Mouse (Mus musculus): ENCODE results near the gene Tinf2. TPM values are rescaled to one million over a fixed set of nuclear protein-coding genes. Genes with fewer than 3 reads are reported as not detected.

The Tinf2 gene
- polyA plus RNA-seq, 1 experiment from 2014 or later, result 36.3 TPM

DNA sequence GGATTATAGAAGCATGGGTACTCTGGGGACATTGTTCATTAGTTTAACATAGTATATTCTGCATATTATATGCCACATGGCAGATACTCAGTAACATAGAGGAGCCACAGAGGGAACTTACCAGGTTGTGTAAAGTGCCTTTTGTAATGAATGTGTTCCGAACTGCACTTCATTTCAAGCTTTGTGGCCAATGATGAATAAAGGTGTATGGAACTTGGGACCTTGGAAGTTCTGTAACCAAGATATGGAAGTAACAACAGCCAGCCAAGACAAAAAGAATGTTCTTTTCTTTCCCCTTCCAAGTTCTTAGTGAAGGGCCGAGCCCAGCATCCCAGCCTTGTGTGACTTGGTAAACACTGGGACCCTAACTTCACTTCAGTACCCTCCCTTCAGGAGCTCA lies 31.7 kb downstream of the Tinf2 start, which contains the start of gene Tssk4:
Gene Tssk4 (plus strand): TSS at position 301 of the 400 bp plus-strand sequence.
- H3K27ac ChIP-seq (ENCODE audit: low read length), result no peak within 1 kb of the TSS
- H3K36me3 ChIP-seq (ENCODE audit: control insufficient read depth, insufficient read depth, low read length), result peaks cover 6% of the 10 kb centered on the region; the same call in 1 of the 2 replicates
- H3K9ac ChIP-seq (ENCODE audit: low read length), result no peak within 1 kb of the TSS
- no peaks in the 10 kb centered on the region for H3K9me3 ChIP-seq (replicated peaks; ENCODE audit: control insufficient read depth, low read length)
- no peak within 1 kb of the TSS for H3K4me3 ChIP-seq (replicated peaks; ENCODE audit: low read length)
- H3K4me2 ChIP-seq (ENCODE audit: low read depth, low read length), result no peak within 1 kb of the TSS
- peaks cover 2% of the 10 kb centered on the region for H3K4me1 ChIP-seq (ENCODE audit: control insufficient read depth, insufficient read depth, low read length)
- no peaks in the 10 kb centered on the region for H3K27me3 ChIP-seq (ENCODE audit: control insufficient read depth, insufficient read depth, low read length)
- ATAC-seq (ENCODE audit: insufficient read depth, low FRiP score), result no peak
- 94% methylated on average over 2 of the region's 2 CpGs for WGBS

- Histone ChIP-seq H3K36me3 (ENCODE audit: control insufficient read depth, insufficient read depth, low read length) (peaks cover 20% of the 10 kb centered on the region), H3K27ac (ENCODE audit: low read length) (peak overlapping the region; percentile 97), H3K9ac (ENCODE audit: low read length) (peak overlapping the region; percentile 99), H3K9me3 (replicated peaks; ENCODE audit: control insufficient read depth, low read length) (no peaks in the 10 kb centered on the region), H3K4me2 (ENCODE audit: low read depth, low read length) (peak overlapping the region; percentile 96), H3K4me3 (replicated peaks; ENCODE audit: low read length) (peak overlapping the region; percentile 99), H3K4me1 (ENCODE audit: control insufficient read depth, insufficient read depth, low read length) (peaks cover 16% of the 10 kb centered on the region), H3K27me3 (ENCODE audit: control insufficient read depth, insufficient read depth, low read length) (no peaks in the 10 kb centered on the region)
- WGBS, result 17% methylated on average over 17 of the region's 17 CpGs
- ATAC-seq (ENCODE audit: insufficient read depth, low FRiP score), result no peak
These were observed 37.2 kb downstream of the Tinf2 start for GRCm38 (mm10) chr14:55644261-55644888.

DNA sequence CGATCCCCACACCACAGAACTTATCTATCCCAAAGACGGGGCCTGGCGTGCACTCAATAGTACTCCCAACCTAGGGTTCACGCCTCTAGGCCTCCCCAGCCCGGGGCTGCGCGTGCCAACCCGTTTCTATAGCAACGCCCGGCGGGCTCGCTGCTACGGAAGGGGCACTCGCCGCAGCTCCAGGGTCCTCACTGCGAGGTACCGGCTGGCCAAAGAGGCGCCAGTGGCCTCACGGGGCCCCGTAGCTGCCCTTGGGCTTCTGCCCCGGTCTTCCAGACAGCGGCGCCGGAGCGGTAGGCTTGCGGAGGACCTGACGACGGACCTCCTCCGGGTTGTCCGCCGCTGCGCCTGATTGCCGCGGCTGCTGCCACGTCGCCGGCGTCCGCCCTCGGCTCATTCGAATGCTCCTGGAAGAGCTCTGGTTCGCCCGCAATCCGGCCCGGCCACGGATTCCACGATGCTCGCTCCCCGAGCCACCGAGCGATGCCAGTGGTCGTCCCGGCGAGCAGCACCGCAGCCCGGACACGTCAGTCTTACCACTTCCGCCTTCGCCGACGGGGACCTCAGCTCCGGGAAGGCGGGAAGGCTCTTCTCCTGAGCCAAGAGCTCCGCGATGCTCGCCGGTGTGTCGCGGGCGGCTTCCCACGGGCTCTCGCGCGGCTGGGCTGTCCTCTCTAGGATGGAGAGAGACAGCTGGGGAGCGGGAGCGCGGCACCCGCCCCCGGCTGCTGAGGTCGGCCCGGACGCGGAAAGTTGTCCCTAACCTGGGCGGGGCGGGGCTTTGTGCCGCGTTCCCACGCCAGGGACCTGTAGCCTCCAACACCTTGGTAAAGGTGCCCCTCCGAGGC lies 38.3 kb downstream of the Tinf2 start, which contains the start of gene Tm9sf1:
Gene Tm9sf1 (minus strand): TSS at position 747 of the 848 bp plus-strand sequence.
- H3K9me3 ChIP-seq (replicated peaks; ENCODE audit: control insufficient read depth, low read length), result no peaks in the 10 kb centered on the region
- peak within 1 kb of the TSS; percentile 96 for H3K4me2 ChIP-seq (ENCODE audit: low read depth, low read length)
- under 1% methylated on average over 89 of the region's 89 CpGs for WGBS
- H3K4me1 ChIP-seq (ENCODE audit: control insufficient read depth, insufficient read depth, low read length), result peaks cover 16% of the 10 kb centered on the region
- H3K27me3 ChIP-seq (ENCODE audit: control insufficient read depth, insufficient read depth, low read length), result no peaks in the 10 kb centered on the region
- H3K27ac ChIP-seq (ENCODE audit: low read length), result peak within 1 kb of the TSS; percentile 97
- H3K4me3 ChIP-seq (replicated peaks; ENCODE audit: low read length), result peak within 1 kb of the TSS; percentile 99
- ATAC-seq (ENCODE audit: insufficient read depth, low FRiP score), result peak; percentile 91
- H3K36me3 ChIP-seq (ENCODE audit: control insufficient read depth, insufficient read depth, low read length), result peaks cover 20% of the 10 kb centered on the region
- H3K9ac ChIP-seq (ENCODE audit: low read length), result peak within 1 kb of the TSS; percentile 99

DNA sequence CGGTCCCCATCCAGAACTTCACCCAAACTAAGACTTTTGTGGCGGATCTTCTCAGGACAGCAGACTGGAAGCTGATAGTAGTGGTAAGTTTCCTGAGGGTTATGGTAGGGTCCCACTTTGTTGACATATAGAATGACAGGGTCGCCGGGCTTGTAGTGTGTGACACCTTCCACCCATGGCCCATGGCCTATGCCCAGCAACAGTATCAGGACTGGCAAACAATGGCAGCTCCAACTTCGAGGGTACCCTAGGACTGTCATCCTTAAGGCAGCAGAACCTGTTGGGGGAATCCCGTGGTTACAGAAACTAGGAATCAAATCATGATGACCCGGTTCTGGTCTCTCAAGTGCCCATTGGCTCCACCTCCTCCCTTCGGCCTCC lies 39.0 kb downstream of the Tinf2 start:
- Histone ChIP-seq H3K36me3 (ENCODE audit: control insufficient read depth, insufficient read depth, low read length) (peaks cover 23% of the 10 kb centered on the region), H3K4me1 (ENCODE audit: control insufficient read depth, insufficient read depth, low read length) (peaks cover 16% of the 10 kb centered on the region), H3K27ac (ENCODE audit: low read length) (peak overlapping the region; percentile 97), H3K9ac (ENCODE audit: low read length) (peak overlapping the region; percentile 99), H3K9me3 (replicated peaks; ENCODE audit: control insufficient read depth, low read length) (no peaks in the 10 kb centered on the region), H3K4me2 (ENCODE audit: low read depth, low read length) (peak overlapping the region; percentile 96), H3K27me3 (ENCODE audit: control insufficient read depth, insufficient read depth, low read length) (no peaks in the 10 kb centered on the region), H3K4me3 (replicated peaks; ENCODE audit: low read length) (peak overlapping the region; percentile 99)
- 18% methylated on average over 8 of the region's 8 CpGs for WGBS
- ATAC-seq (ENCODE audit: insufficient read depth, low FRiP score), result no peak

DNA sequence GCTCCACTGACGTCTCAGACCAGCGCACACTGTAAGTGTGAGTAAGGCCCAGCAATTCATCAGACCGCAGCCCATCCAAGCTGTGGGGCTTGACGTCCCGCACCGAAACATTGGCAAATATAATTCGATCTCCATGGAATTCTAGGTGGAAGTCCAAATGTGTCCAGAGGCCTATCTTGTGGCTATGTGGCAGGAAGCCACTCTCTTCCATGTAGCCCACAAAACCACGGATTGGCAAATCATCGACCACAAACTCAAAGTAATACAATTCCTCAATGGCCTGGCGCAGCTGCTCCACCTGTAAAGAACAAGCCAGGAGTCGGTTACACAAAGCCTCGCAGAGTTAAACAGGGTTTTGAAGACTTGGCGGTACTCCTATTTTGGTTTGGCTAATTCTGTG lies 40.3 kb downstream of the Tinf2 start:
- ATAC-seq (ENCODE audit: insufficient read depth, low FRiP score), result no peak
- H3K27me3 ChIP-seq (ENCODE audit: control insufficient read depth, insufficient read depth, low read length), result no peaks in the 10 kb centered on the region
- H3K4me2 ChIP-seq (ENCODE audit: low read depth, low read length), result no peak overlapping the region
- H3K27ac ChIP-seq (ENCODE audit: low read length), result no peak overlapping the region
- peaks cover 17% of the 10 kb centered on the region for H3K4me1 ChIP-seq (ENCODE audit: control insufficient read depth, insufficient read depth, low read length)
- WGBS, result 92% methylated on average over 13 of the region's 13 CpGs
- H3K9me3 ChIP-seq (replicated peaks; ENCODE audit: control insufficient read depth, low read length), result no peaks in the 10 kb centered on the region
- H3K36me3 ChIP-seq (ENCODE audit: control insufficient read depth, insufficient read depth, low read length), result peaks cover 22% of the 10 kb centered on the region
- no peak overlapping the region for H3K4me3 ChIP-seq (replicated peaks; ENCODE audit: low read length)
- H3K9ac ChIP-seq (ENCODE audit: low read length), result no peak overlapping the region

DNA sequence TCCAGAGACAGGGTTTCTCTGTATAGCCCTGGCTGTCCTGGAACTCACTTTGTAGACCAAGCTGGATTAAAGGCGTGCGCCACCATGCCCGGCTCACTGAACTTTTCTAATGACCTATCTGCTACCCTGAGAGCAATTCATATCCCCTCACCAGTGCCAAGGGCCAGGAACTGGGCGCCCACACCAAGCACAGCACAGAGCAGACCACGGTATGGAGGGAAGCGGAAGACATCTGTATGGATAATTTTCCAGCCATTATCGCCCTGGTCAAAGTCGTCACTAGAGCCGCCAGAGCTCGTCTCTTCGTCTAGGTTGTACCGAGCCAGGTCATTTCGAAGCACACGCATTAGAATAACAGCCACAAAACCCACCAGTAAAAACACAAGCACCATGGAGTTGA lies 40.8 kb downstream of the Tinf2 start:
- peaks cover 24% of the 10 kb centered on the region for H3K36me3 ChIP-seq (ENCODE audit: control insufficient read depth, insufficient read depth, low read length)
- H3K4me2 ChIP-seq (ENCODE audit: low read depth, low read length), result no peak overlapping the region

GRCm38 (mm10) chr14:55637795-55638194 lies 43.8 kb downstream of the Tinf2 start, which contains the start of gene Gm49378:
Gene Gm49378 (minus strand): TSS chr14:55637895.
- no peak within 1 kb of the TSS for H3K9ac ChIP-seq (ENCODE audit: low read length)
- ATAC-seq (ENCODE audit: insufficient read depth, low FRiP score), result no peak
- no peak within 1 kb of the TSS for H3K27ac ChIP-seq (ENCODE audit: low read length)
- peaks cover 29% of the 10 kb centered on the region for H3K36me3 ChIP-seq (ENCODE audit: control insufficient read depth, insufficient read depth, low read length)
- H3K27me3 ChIP-seq (ENCODE audit: control insufficient read depth, insufficient read depth, low read length), result no peaks in the 10 kb centered on the region
- no peak within 1 kb of the TSS for H3K4me2 ChIP-seq (ENCODE audit: low read depth, low read length)
- WGBS, result 95% methylated on average over 9 of the region's 9 CpGs
- no peak within 1 kb of the TSS for H3K4me3 ChIP-seq (replicated peaks; ENCODE audit: low read length)
- peaks cover 21% of the 10 kb centered on the region for H3K4me1 ChIP-seq (ENCODE audit: control insufficient read depth, insufficient read depth, low read length)
- H3K9me3 ChIP-seq (replicated peaks; ENCODE audit: control insufficient read depth, low read length), result no peaks in the 10 kb centered on the region

More for the DNA sequence above, 40.8 kb downstream of the Tinf2 start:
- Histone ChIP-seq H3K27ac (ENCODE audit: low read length) (no peak overlapping the region), H3K4me3 (replicated peaks; ENCODE audit: low read length) (no peak overlapping the region), H3K9ac (ENCODE audit: low read length) (no peak overlapping the region), H3K4me1 (ENCODE audit: control insufficient read depth, insufficient read depth, low read length) (peaks cover 22% of the 10 kb centered on the region), H3K27me3 (ENCODE audit: control insufficient read depth, insufficient read depth, low read length) (no peaks in the 10 kb centered on the region), H3K9me3 (replicated peaks; ENCODE audit: control insufficient read depth, low read length) (no peaks in the 10 kb centered on the region)
- 97% methylated on average over 14 of the region's 14 CpGs for WGBS
- no peak for ATAC-seq (ENCODE audit: insufficient read depth, low FRiP score)

DNA sequence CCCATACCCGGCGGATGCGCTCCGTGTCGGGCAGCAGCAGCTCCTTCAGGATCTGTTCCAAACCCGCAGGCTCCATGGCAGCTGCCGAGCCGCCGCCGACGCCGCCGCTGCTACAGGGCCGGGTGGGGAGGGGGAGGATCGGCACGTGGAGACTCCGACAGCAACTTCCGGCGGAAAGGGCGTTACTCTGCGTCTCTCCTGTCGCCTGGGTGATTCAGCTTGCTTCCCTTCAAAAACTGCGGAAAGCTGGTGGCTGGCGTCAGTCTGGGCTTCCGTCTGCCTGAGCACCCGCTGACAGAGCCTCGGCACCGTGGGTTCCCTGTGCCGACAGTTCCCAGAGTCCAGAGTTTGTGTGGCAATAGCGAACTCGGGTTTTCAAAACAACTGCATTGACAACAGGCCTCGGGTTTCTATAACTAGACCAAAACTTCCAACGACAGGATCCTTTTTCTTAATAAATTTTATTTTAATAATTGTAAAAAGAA lies 46.1 kb downstream of the Tinf2 start, which contains the start of gene Ipo4:
Gene Ipo4 (minus strand): TSS at position 435 of the 485 bp plus-strand sequence.
- H3K9ac ChIP-seq (ENCODE audit: low read length), result peak within 1 kb of the TSS; percentile 79
- WGBS, result under 1% methylated on average over 33 of the region's 33 CpGs
- H3K4me1 ChIP-seq (ENCODE audit: control insufficient read depth, insufficient read depth, low read length), result peaks cover 15% of the 10 kb centered on the region
- H3K27me3 ChIP-seq (ENCODE audit: control insufficient read depth, insufficient read depth, low read length), result no peaks in the 10 kb centered on the region
- peak; percentile 75 for ATAC-seq (ENCODE audit: insufficient read depth, low FRiP score)
- peak within 1 kb of the TSS; percentile 70 for H3K4me3 ChIP-seq (replicated peaks; ENCODE audit: low read length)
- H3K9me3 ChIP-seq (replicated peaks; ENCODE audit: control insufficient read depth, low read length), result no peaks in the 10 kb centered on the region
- H3K27ac ChIP-seq (ENCODE audit: low read length), result peak within 1 kb of the TSS; percentile 47; the same call in 1 of the 2 replicates
- H3K4me2 ChIP-seq (ENCODE audit: low read depth, low read length), result peak within 1 kb of the TSS; percentile 86
- peaks cover 29% of the 10 kb centered on the region for H3K36me3 ChIP-seq (ENCODE audit: control insufficient read depth, insufficient read depth, low read length)
